Mouse (Mus musculus) lung, embryonic 14.5 days (tissue): ENCODE measurements around the gene Hmbs. TPM values are rescaled to one million over a fixed set of nuclear protein-coding genes. Genes with fewer than 3 reads are reported as not detected.
"Not testable (repeated sequence)": the region's sequence is repeated elsewhere in the genome, so short reads cannot be mapped to it uniquely, and the experiment has no call there.

Experiments used
- ATAC-seq: fragments of 200-750 bp; cut with Nextera tagmentation; 2 replicates; pipeline ENCODE4 v1.8.0; 2017; ENCODE audit warnings: mild to moderate bottlenecking, moderate TSS enrichment, moderate library complexity; ENCODE audit not compliant: insufficient read depth
- DNase-seq: peaks from one replicate; pipeline ENCODE4 v3.0.0-alpha.2; 2015
- H3K27ac ChIP-seq: fragments of 300-500 bp; sonication (generic); 2 replicates; pipeline ENCODE4 v1.5.1; 2014; ENCODE audit warnings: low read depth, mild to moderate bottlenecking, moderate library complexity
- H3K27me3 ChIP-seq: fragments of 300-500 bp; sonication (generic); 2 replicates; pipeline ENCODE4 v1.6.1; 2014; ENCODE audit warnings: low read length, control low read depth; ENCODE audit not compliant: insufficient read depth
- H3K36me3 ChIP-seq: fragments of 300-500 bp; sonication (generic); 2 replicates; pipeline ENCODE4 v1.6.1; 2014; ENCODE audit warnings: control low read depth; ENCODE audit not compliant: insufficient read depth
- H3K4me1 ChIP-seq: fragments of 300-500 bp; sonication (generic); 2 replicates; pipeline ENCODE4 v1.6.1; 2014; ENCODE audit warnings: antibody characterized with exemption, control low read depth; ENCODE audit not compliant: insufficient read depth
- H3K4me2 ChIP-seq: fragments of 300-500 bp; sonication (generic); 2 replicates; pipeline ENCODE4 v1.6.1; 2014; ENCODE audit warnings: mild to moderate bottlenecking
- H3K4me3 ChIP-seq: fragments of 300-500 bp; sonication (generic); 2 replicates; pipeline ENCODE4 v1.5.1; 2014; ENCODE audit warnings: low read depth, low read length
- H3K9ac ChIP-seq: fragments of 300-500 bp; sonication (generic); 2 replicates; pipeline ENCODE4 v1.6.1; 2014
- H3K9me3 ChIP-seq: fragments of 300-500 bp; sonication (generic); 2 replicates; pipeline ENCODE4 v1.6.1; 2016; ENCODE audit warnings: low read depth, low read length, control low read depth
- CTCF ChIP-seq: IDR thresholded peaks from 2 replicates; pipeline ENCODE4 v1.5.1; 2016; ENCODE audit warnings: antibody characterized with exemption, low read depth
- WGBS: fragments of 180-500 bp; shearing (Covaris S2); extraction: QIAGEN DNeasy Blood & Tissue Kit; methylation state at CpG from one replicate; pipeline ENCODE4 v1.1.7; 2014; 5-methylcytosine and 5-hydroxymethylcytosine counted together
- polyA plus RNA-seq: library from polyadenylated mRNA; unstranded; fragments of >200 nt; fragmentation: Nextera tagmentation; extraction: Ambion mirVana; gene quantifications from 2 replicates; pipeline ENCODE4 v1.2.1, GENCODE M21; 2014

Hmbs gene
- polyA plus RNA-seq, 1 experiment from 2014 or later = 131 TPM

GRCm38 (mm10) chr9:44324147-44324546 lies 19.9 kb downstream of the Hmbs start:
- H3K4me2 ChIP-seq = no peak overlapping the region
- H3K4me1 ChIP-seq = peaks cover 7% of the 10 kb centered on the region
- no peaks in the 10 kb centered on the region for H3K27me3 ChIP-seq
- no peak overlapping the region for H3K4me3 ChIP-seq
- DNase-seq (no peak), ATAC-seq (no peak)
- H3K36me3 ChIP-seq = peaks cover 8% of the 10 kb centered on the region
- TF ChIP-seq CTCF = no peak
- 78% methylated on average over 6 of the region's 6 CpGs for WGBS
- H3K27ac ChIP-seq = no peak overlapping the region
- H3K9ac ChIP-seq = no peak overlapping the region
- H3K9me3 ChIP-seq = no peaks in the 10 kb centered on the region

DNA sequence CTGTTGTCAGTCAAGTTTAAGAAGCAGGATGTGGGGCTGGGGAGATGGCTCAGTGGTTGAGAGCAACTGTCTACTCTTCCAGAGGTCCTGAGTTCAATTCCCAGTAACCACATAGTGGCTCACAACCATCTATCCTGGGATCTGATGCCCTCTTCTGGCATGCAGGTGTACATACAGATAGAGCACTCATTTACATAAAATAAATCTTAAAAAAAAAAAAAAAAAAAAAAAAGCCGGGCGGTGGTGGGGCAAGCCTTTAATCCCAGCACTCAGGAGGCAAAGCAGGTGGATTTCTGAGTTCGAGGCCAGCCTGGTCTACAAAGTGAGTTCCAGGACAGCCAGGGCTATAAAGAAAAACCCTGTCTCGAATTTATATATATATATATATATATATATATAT lies 20.4 kb downstream of the Hmbs start:
- H3K9me3 ChIP-seq, H3K27ac ChIP-seq, H3K9ac ChIP-seq, H3K4me2 ChIP-seq, ATAC-seq, H3K36me3 ChIP-seq, H3K27me3 ChIP-seq, DNase-seq, H3K4me3 ChIP-seq: not testable (repeated sequence)
- TF ChIP-seq CTCF = 0 out of 2 replicates have a peak, but pooled peaks have one; percentile 5
- 67% methylated on average over 4 of the region's 4 CpGs for WGBS
- H3K4me1 ChIP-seq = peaks cover 12% of the 10 kb centered on the region

GRCm38 (mm10) chr9:44320799-44321133 lies 23.3 kb downstream of the Hmbs start:
- 18% methylated on average over 6 of the region's 6 CpGs for WGBS
- H3K9me3 ChIP-seq = no peaks in the 10 kb centered on the region
- no peak for TF ChIP-seq CTCF
- no peaks in the 10 kb centered on the region for H3K27me3 ChIP-seq
- H3K4me3 ChIP-seq = peak overlapping the region; percentile 84
- H3K9ac ChIP-seq = peak overlapping the region; percentile 48
- ATAC-seq (peak; percentile 13), DNase-seq (no peak)
- peak overlapping the region; percentile 91 for H3K4me2 ChIP-seq
- H3K27ac ChIP-seq = peak overlapping the region; percentile 64; the same call in 1 of the 2 replicates
- peaks cover 9% of the 10 kb centered on the region; the same call in 1 of the 2 replicates for H3K36me3 ChIP-seq
- peaks cover 14% of the 10 kb centered on the region for H3K4me1 ChIP-seq

GRCm38 (mm10) chr9:44319887-44320798 lies 23.9 kb downstream of the Hmbs start, which contains the start of gene C2cd2l:
C2cd2l (minus strand) TSS chr9:44320285.
- ATAC-seq = peak; percentile 98
- peak; percentile 98 for DNase-seq

GRCm38 (mm10) chr9:44319105-44319886 lies 24.7 kb downstream of the Hmbs start:
- no peaks in the 10 kb centered on the region for H3K27me3 ChIP-seq
- DNase-seq = peak; percentile 19
- H3K27ac ChIP-seq = peak overlapping the region; percentile 28; the same call in 1 of the 2 replicates
- TF ChIP-seq CTCF = no peak
- H3K9me3 ChIP-seq = no peaks in the 10 kb centered on the region
- H3K36me3 ChIP-seq = peaks cover 24% of the 10 kb centered on the region
- peak overlapping the region; percentile 73 for H3K9ac ChIP-seq
- peak; percentile 8; the same call in 1 of the 2 replicates for ATAC-seq
- peak overlapping the region; percentile 91 for H3K4me2 ChIP-seq
- peak overlapping the region; percentile 84 for H3K4me3 ChIP-seq
- WGBS = 3% methylated on average over 37 of the region's 37 CpGs
- peaks cover 14% of the 10 kb centered on the region for H3K4me1 ChIP-seq

More at GRCm38 (mm10) chr9:44319887-44320798, 23.9 kb downstream of the Hmbs start, which contains the start of gene C2cd2l:
- Histone ChIP-seq H3K36me3 (peaks cover 15% of the 10 kb centered on the region), H3K9ac (peak within 1 kb of the TSS; percentile 73), H3K4me1 (peaks cover 14% of the 10 kb centered on the region), H3K27ac (peak within 1 kb of the TSS; percentile 64; the same call in 1 of the 2 replicates), H3K4me2 (peak within 1 kb of the TSS; percentile 91), H3K27me3 (no peaks in the 10 kb centered on the region), H3K9me3 (no peaks in the 10 kb centered on the region), H3K4me3 (peak within 1 kb of the TSS; percentile 84)
- under 1% methylated on average over 62 of the region's 67 CpGs for WGBS
- no peak for TF ChIP-seq CTCF

DNA sequence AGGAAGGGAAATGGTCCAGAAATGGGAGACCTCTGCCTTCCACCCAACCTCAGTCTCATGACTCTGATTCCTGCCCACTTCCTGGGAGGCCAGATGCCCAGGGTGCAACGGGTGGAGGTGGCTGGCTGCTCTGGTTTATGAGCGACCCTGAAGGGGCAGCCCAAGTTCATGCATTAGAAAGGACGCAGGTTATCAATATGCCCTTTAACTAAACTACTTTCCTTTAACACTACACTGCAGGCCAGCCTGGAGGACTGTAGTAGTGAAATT lies 25.3 kb downstream of the Hmbs start:
- no peak for TF ChIP-seq CTCF
- Histone ChIP-seq H3K9ac (peak overlapping the region; percentile 73), H3K27me3 (no peaks in the 10 kb centered on the region), H3K27ac (no peak overlapping the region), H3K4me3 (peak overlapping the region; percentile 84), H3K9me3 (no peaks in the 10 kb centered on the region), H3K4me1 (peaks cover 14% of the 10 kb centered on the region), H3K36me3 (peaks cover 26% of the 10 kb centered on the region), H3K4me2 (peak overlapping the region; percentile 91)
- DNase-seq (no peak), ATAC-seq (no peak)
- 38% methylated on average over 3 of the region's 3 CpGs for WGBS
